Mouse (Mus musculus) heart, postnatal 0 days (tissue): ENCODE data around the gene Apmap.

Experiments
- CTCF ChIP-seq: IDR thresholded peaks from 2 replicates; pipeline ENCODE4 v1.5.1; 2016; ENCODE audit warnings: antibody characterized with exemption, control low read depth, low read depth
- EP300 ChIP-seq: IDR thresholded peaks from 2 replicates; pipeline ENCODE4 v1.6.1; 2016; ENCODE audit warnings: antibody characterized with exemption, low read depth

DNA sequence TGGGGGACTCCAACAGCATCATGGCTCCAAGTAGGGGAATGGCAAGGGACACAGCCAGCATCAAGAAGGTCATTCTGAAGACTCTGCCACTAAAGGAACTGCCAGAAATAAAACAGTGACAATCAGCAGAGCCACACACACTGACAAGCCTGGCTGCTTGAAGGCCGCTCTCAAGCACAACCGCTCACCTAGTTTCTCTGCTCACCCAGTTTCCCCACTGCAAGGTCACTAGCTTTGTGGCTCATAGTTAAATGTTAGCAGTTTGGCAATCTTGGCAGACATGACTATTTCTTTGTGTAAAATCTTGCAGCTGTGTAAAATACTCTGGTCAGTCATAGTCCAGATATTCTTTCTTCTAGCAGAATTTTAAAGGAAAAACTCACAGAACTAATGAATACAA, 8.1 kb downstream of the Apmap start:
- no peak for TF ChIP-seq EP300
- TF ChIP-seq CTCF, result no peak
